17 mouse cellular contexts compared by ENCODE assay signal in genomic region chr14:103545734-103546133, GRCm38 (mm10). TPM values are rescaled to one million over a fixed set of nuclear protein-coding genes. Genes with fewer than 3 reads are reported as not detected.
DNase-seq lines count a peak whose midpoint lies in the region; ATAC-seq and TF ChIP-seq lines count a peak whose summit lies in the region.
"Had no signal": no experiment of that assay in that cellular context is flagged by ENCODE, and none has a peak within 500 bp of the region (broad histone marks: within the 10 kb centered on the region; RNA-seq: fewer than 3 reads in every experiment).

No protein-coding gene starts in this region.

- no peak for TF ChIP-seq CTCF in layer of hippocampus, adult 2 months (conservative IDR thresholded peaks at IDR 0.05)
- no peak for TF ChIP-seq CTCF in cortical plate, adult 2 months (IDR thresholded peaks at IDR 0.05; ENCODE audit: extremely low read depth, insufficient read depth, low read length)

- H3K4me1 ChIP-seq in cortical plate, adult 2 months (ENCODE audit: control insufficient read depth, insufficient read depth, low read length) = peaks cover 2% of the 10 kb centered on the region; the same call in 1 of the 2 replicates
- H3K4me1 ChIP-seq: neural tube, embryonic 15.5 days had no signal

- peak overlapping the region; percentile 45 for H3K4me3 ChIP-seq in layer of hippocampus, adult 2 months
- peak overlapping the region; percentile 22; the same call in 1 of the 2 replicates for H3K4me3 ChIP-seq in cortical plate, adult 2 months (ENCODE audit: insufficient read depth, low read length)
- H3K4me3 ChIP-seq: neural tube, embryonic 15.5 days had no signal

- ATAC-seq in cerebellum, adult (ENCODE audit: insufficient number of reproducible peaks, low FRiP score, low TSS enrichment) = peak; percentile 67
- ATAC-seq: intestine, embryonic 16.5 days; liver, postnatal 0 days had no signal

- DNase-seq in cerebellum, postnatal 4 days (ENCODE audit: low spot score in 2 of 2) = no peak
- DNase-seq in layer of hippocampus, adult 2 months (ENCODE audit: low spot score in 2 of 2) = no peak
- DNase-seq in layer of hippocampus, adult 11-12 months (ENCODE audit: low spot score) = no peak
- DNase-seq in right cerebral cortex, adult 2 months (ENCODE audit: low spot score in 2 of 2) = peak; percentile 29 to 30
- no peak for DNase-seq in right cerebral cortex, adult 18-20 months
- no peak for DNase-seq in left cerebral cortex, adult 11 months (ENCODE audit: low spot score)
- DNase-seq: kidney, postnatal 36 days; liver, postnatal 0 days; thymus, postnatal 4 days had no signal

- no peak for TF ChIP-seq POLR2A in cortical plate, adult 2 months (IDR thresholded peaks at IDR 0.05; ENCODE audit: extremely low read depth, insufficient read depth, low read length)

- H3K27ac ChIP-seq in layer of hippocampus, adult 2 months = peak overlapping the region; percentile 32; the same call in 1 of the 2 replicates
- no peak overlapping the region for H3K27ac ChIP-seq in cortical plate, adult 2 months (ENCODE audit: insufficient read depth, low read length)
- H3K27ac ChIP-seq: neural tube, embryonic 15.5 days; stomach, postnatal 0 days had no signal

RNA-seq across cellular contexts. Expression of gene Scel, which starts 32.6 kb away (rescaled TPM):
- 1 to 10 TPM in 1 of 2 experiments, under 1 TPM in 1; 0.87 to 1.1 TPM for total RNA-seq in layer of hippocampus, adult 2 months (2021)
- polyA plus RNA-seq in cortical plate, adult 2 months (2012; rRNA removed) = 1.8 and 2.0 TPM in 2 replicates
- total RNA-seq: MEL had no signal
- polyA plus RNA-seq: C2C12; liver, postnatal 0 days; small intestine, adult 2 months had no signal

Comparison
In these comparisons a context has a peak if more than half of its experiments do, and no peak if none do; other contexts are left out.
1. DNase-seq: peak in right cerebral cortex, adult 2 months (2 of 2); none in cerebellum, postnatal 4 days (0 of 2), layer of hippocampus, adult 2 months (0 of 2), layer of hippocampus, adult 11-12 months (single experiment), right cerebral cortex, adult 18-20 months (single experiment) and left cerebral cortex, adult 11 months (single experiment).